Mouse (Mus musculus) cerebellum, postnatal 25 days (tissue): ENCODE data around the gene Xcr1.

Source experiments
- DNase-seq, 2 experiments: peaks; one replicate each; pipeline ENCODE4 v3.0.0; 2021; ENCODE audit warnings: mixed read lengths in 2 of 2

Xcr1 gene

GRCm38 (mm10) chr9:123861929-123862328 lies at the start of gene Xcr1:
TSS of gene Xcr1 (minus strand) at chr9:123862029.
- DNase-seq = no peak

- DNase-seq = no peak
These were observed 10.2 kb upstream of the Xcr1 start for GRCm38 (mm10) chr9:123872049-123872448.

- DNase-seq = no peak
These were observed 7.4 kb upstream of the Xcr1 start for GRCm38 (mm10) chr9:123869167-123869784.

- DNase-seq = no peak
These were observed 1.8 kb upstream of the Xcr1 start for GRCm38 (mm10) chr9:123863641-123864040.

- DNase-seq = no peak
These were observed 1.2 kb upstream of the Xcr1 start for GRCm38 (mm10) chr9:123862895-123863616.

- DNase-seq = no peak
These were observed 5.0 kb downstream of the Xcr1 start for GRCm38 (mm10) chr9:123856836-123857235.

DNA sequence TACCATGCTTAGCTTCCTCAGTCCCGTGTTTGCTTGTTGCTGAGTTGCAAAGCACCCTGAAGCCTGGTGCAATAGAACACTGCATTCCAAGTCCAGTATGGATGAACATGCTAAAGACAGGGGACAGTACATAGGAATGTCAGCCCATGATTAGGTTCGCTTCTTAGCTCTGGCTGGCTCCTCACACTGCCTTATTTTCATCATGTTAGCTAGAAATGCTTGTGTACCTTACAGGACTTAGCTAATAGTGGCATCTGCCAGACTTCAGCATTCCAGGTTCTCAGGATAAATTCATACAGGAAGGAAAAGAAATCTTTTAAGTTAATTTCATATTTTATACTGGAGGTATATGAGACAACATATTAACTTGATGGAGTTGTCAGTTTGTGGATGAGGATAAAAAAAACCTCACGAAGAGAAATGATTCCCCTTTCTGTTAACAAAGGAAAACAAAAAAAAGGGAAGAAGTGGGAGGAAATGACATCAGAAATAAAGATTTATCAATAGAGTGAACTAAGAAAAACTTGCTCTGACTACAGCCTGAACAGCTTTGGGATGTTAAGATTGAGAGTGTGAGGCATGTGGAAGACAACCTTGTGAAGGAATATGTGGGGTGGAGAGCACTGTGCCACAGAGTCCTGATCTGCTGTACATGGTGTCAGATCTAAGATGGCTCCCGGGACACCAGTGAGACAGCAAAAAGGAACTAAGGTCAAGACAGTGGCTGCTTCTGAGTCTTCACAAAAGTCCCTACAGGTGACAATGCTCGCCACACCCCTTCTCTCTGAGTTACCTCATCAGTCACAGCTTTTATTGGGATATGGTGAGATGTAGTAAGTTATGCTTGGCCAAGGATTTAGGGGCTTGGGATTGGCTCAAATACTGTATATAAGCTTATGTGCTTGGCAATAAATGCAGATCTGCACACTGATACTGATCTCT lies 9.1 kb downstream of the Xcr1 start:
- peak in 1 of 2 experiments; percentile 13 for DNase-seq

DNA sequence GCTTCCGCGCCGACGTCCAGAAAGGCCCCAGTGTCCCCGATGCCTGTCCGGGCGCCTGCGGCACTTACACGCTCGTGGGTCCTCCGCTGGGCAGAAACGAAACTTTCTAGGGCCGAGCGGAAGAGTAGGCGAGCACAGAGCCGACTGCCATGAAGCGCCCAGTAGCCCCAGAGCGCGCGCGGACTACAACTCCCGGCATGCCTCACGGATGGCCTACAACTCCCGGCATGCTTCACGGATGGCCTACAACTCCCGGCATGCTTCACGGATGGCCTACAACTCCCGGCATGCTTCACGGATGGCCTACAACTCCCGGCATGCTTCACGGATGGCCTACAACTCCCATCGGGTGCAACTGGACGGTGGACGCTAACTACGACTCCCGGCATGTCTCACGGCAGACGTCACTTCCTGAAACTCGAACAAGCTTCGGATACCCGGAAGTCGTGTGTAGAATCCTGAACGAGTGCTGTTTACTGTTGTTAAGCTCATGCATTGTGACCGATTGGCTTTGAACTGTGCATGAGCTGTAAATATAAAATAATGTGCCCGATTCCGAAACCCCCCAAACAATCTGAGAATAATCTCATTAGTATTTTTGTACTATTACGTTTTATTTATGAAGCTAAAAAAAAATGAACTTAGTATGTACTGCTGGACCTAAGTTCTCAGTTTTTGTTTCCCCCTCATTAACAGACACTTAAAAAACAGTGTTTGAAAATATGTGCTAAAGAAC lies 9.9 kb downstream of the Xcr1 start, which contains the start of gene Fyco1:
TSS of gene Fyco1 (minus strand) at position 187 of the 736 bp plus-strand sequence.
- DNase-seq = peak; percentile 92 to 94

DNA sequence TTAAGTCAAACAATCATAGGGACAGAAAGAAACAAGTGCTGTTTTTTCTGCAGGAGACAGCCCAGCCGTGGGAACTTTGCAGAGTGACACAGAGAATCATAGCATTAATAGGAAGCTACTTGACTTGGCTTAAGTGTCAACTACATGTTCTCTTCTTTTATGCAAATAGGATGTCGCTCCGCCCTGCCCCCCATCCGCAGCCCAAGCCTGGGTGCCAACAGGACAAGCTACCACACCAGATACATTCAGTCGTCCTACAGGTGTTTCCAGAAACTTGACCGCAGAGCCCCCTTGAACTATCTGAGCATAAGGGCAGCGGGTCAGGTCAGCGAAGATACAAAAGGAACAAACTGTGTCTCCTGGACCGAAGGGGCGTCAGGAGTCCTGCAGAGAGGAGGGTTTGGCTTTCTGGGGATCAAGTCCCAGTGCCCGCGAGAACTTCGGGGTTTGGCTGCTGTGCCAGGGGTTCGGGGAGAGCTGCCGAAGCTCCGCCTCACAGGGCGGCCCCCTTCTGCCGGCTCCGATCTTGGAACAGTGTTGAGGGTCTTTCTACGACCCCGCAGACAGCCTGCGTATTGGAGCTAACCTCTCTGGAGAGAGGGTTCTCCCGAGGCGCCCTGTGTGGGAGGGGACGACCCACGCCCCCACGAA lies 10.6 kb downstream of the Xcr1 start:
- peak; percentile 33 to 48 for DNase-seq

DNA sequence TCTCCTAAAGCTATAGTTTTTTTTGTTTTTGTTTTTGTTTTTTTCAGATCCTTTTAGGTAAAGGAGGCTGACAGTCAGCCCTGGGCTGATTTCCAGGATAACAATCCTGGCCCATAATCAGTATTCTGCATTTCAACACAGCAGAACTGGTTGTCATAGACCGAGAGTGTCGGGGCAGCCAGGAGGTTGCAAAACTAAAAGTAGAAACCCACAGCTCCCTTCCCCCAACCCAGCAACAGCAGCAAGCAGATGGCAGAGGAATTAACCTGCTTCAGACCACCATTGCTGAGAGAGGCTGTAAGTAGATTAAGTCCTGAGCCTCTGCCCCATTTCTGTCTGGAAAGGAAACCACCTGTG lies 11.1 kb downstream of the Xcr1 start:
- DNase-seq = peak; percentile 13 to 16

DNA sequence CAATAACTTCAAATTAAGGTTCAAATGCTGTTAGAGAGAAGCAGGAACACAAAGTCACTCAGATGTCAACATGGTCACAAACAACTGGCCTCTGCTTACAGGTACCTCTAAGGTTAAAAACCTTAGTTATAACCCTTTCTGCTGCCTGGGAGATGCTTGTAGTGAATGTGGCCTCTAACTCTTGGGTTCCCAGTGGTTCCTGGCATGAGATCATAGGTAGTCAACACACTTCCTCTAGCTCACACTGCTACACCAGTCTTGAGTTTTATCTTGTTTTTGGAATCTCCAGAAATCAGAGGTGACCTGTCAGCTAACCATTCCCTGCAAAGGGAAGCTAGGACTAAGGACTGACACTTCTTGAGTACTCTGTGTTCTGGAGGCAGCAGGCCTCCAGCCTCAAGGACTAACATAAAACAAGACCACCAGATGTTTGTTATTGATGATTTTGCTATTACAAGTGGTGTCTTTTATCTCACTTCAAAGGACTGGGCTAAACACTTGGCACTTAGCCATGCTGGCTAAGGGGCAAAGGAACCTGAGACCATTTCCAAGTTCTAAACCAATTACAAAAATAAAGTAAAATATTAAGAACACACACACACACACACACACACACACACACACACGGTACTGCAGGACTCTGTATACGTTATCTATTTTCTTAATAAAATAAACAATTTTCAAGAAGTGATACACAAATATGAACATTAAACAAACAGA lies 11.7 kb downstream of the Xcr1 start:
- peak in 1 of 2 experiments; percentile 20 for DNase-seq

- DNase-seq = no peak
These were observed 15.3 kb downstream of the Xcr1 start for GRCm38 (mm10) chr9:123846490-123846889.

GRCm38 (mm10) chr9:123845120-123845519 lies 16.7 kb downstream of the Xcr1 start:
- DNase-seq = no peak

- DNase-seq = no peak
These were observed 17.4 kb downstream of the Xcr1 start for GRCm38 (mm10) chr9:123844468-123844867.

- no peak for DNase-seq
These were observed 21.6 kb downstream of the Xcr1 start for GRCm38 (mm10) chr9:123840243-123840642.

DNA sequence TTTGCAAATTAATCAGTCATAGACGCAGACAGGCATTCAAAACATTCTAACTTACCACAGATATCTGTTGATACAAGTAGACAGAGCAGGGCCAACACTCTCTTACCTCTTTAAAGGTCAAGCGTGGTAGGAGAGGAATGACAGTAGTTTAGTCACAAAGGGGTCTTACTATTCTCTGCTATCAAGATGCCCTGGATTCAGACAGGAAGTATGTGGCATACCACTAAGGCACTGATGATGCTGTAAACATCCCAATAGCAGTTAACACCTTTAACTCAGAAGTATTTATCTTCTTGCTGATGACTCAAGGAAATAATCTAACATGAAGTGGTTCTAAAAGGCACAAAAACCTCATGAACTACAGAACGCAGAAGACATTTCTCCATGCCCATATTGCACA lies 26.0 kb downstream of the Xcr1 start:
- DNase-seq = no peak

GRCm38 (mm10) chr9:123828916-123829315 lies 32.9 kb downstream of the Xcr1 start:
- DNase-seq = peak; percentile 74 to 80

- no peak for DNase-seq
These were observed 35.2 kb downstream of the Xcr1 start for GRCm38 (mm10) chr9:123826631-123827030.

DNA sequence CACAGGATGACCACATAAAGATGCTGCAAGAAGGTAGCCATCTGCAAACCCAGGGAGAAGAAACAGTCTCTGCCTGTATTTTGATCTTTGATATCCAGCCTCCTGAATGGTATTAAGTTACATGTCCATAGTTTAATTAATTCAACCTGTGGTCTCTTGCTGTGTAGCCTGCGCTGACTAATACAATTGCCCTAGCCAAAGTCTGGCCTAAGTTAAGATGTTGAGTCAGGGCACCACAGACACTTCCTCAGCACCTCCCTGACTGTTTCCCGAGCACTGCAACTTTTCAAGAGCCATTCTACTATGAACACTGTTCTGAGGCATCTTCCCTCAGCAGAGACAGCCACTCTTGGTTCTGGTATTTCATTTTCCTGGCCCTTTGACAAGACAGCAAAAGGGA lies 43.2 kb downstream of the Xcr1 start:
- no peak for DNase-seq

DNA sequence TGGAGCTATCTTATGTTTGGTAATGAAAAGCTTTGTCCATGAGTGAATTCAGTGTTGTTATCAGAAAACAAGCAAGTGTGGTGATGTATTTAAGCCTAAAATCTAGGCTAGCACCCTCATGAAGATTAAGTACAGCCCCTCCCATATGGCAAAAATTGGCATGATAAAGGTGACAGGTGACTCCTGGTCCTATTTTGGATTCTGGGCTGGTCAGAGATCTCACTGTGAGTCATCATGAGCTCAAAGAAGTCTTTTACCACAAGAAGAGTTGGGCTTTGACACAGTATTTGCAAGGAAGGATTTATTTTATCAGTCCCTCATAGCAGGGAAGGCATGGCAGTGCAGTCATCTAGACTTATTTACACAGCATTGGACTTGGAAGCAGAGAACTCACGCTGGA lies 45.8 kb downstream of the Xcr1 start:
- peak; percentile 12 to 36 for DNase-seq

DNA sequence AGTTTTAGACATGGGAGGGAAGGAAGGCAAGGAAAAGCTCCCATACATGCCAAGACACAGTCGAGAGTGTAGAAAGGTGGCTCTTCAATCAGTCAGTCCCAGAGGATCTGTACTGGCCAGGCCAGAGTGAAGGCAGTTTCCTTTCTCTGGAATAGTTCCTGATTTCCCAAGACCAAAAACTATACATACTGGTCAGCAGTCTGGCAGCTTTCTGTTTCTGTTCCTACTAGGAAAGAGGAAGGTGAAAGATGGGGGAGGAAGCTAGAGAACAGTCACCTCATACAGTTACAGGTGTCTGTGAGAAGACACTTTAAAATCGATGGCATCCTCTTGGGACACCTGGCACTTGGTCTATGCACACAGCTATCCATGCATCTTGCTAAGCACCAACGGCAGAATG lies 46.4 kb downstream of the Xcr1 start:
- DNase-seq = no peak
